Mouse (Mus musculus) brown adipose tissue, adult 24 weeks (tissue): Measurements from ENCODE around the gene Mrpl55. TPM values are rescaled to one million over a fixed set of nuclear protein-coding genes. Genes with fewer than 3 reads are reported as not detected.
A peak's percentile ranks its signal among the peaks of the same experiment; 100 is the strongest.

ENCODE experiments used
- H3K27ac ChIP-seq: fragments of 200-500 bp; replicated peaks from 2 replicates; pipeline ENCODE4 v1.5.1; 2012; ENCODE audit warnings: low read depth, mild to moderate bottlenecking, low read length
- H3K4me1 ChIP-seq: fragments of 200-500 bp; 2 replicates; pipeline ENCODE4 v1.6.1; 2012; ENCODE audit warnings: low read length, mixed read lengths; ENCODE audit not compliant: control insufficient read depth, insufficient read depth, insufficient read length
- H3K4me3 ChIP-seq: fragments of 200-500 bp; 2 replicates; pipeline ENCODE4 v1.5.1; 2012; ENCODE audit warnings: low read depth, mild to moderate bottlenecking, low read length, moderate library complexity; ENCODE audit not compliant: insufficient read depth
- polyA plus RNA-seq: library from polyadenylated mRNA; stranded (reverse); fragments of >200 nt; gene quantifications from 2 replicates; pipeline ENCODE4 v1.2.4, GENCODE M21; 2012; ENCODE audit not compliant: missing spikeins, insufficient read depth, insufficient read length

Mrpl55 gene
- polyA plus RNA-seq, 1 experiment = 118 TPM

GRCm38 (mm10) chr11:59176475-59176874 lies 25.8 kb upstream of the Mrpl55 start:
- H3K27ac ChIP-seq = no peak overlapping the region
- no peaks in the 10 kb centered on the region for H3K4me1 ChIP-seq
- H3K4me3 ChIP-seq = no peak overlapping the region

GRCm38 (mm10) chr11:59176921-59177320 lies 25.4 kb upstream of the Mrpl55 start:
- no peak overlapping the region for H3K27ac ChIP-seq
- no peaks in the 10 kb centered on the region for H3K4me1 ChIP-seq
- no peak overlapping the region for H3K4me3 ChIP-seq

- H3K4me3 ChIP-seq = no peak within 1 kb of the TSS
- no peaks in the 10 kb centered on the region; the same call in 1 of the 2 replicates for H3K4me1 ChIP-seq
- no peak within 1 kb of the TSS for H3K27ac ChIP-seq
These were observed 19.4 kb upstream of the Mrpl55 start, which contains the start of gene Gjc2 for GRCm38 (mm10) chr11:59182864-59183331. Gjc2 (minus strand) TSS chr11:59183213.

- Histone ChIP-seq H3K27ac (no peak overlapping the region), H3K4me3 (no peak overlapping the region), H3K4me1 (no peaks in the 10 kb centered on the region; the same call in 1 of the 2 replicates)
These were observed 18.5 kb upstream of the Mrpl55 start for GRCm38 (mm10) chr11:59183821-59184220.

- Histone ChIP-seq H3K4me1 (no peaks in the 10 kb centered on the region; the same call in 1 of the 2 replicates), H3K27ac (no peak overlapping the region), H3K4me3 (no peak overlapping the region)
These were observed 16.8 kb upstream of the Mrpl55 start for GRCm38 (mm10) chr11:59185490-59185889.

GRCm38 (mm10) chr11:59187706-59188105 lies 14.6 kb upstream of the Mrpl55 start:
- no peaks in the 10 kb centered on the region; the same call in none of the 2 replicates for H3K4me1 ChIP-seq
- no peak overlapping the region for H3K4me3 ChIP-seq
- H3K27ac ChIP-seq = no peak overlapping the region

- peak overlapping the region; percentile 91 for H3K4me3 ChIP-seq
- peak overlapping the region; percentile 84 for H3K27ac ChIP-seq
- H3K4me1 ChIP-seq = no peaks in the 10 kb centered on the region; the same call in 1 of the 2 replicates
These were observed 10.8 kb upstream of the Mrpl55 start for GRCm38 (mm10) chr11:59191231-59192058.

GRCm38 (mm10) chr11:59192059-59192386 lies 10.3 kb upstream of the Mrpl55 start, which contains the start of gene Guk1:
Guk1 (minus strand) TSS chr11:59192212.
- Histone ChIP-seq H3K4me1 (no peaks in the 10 kb centered on the region; the same call in 1 of the 2 replicates), H3K4me3 (peak within 1 kb of the TSS; percentile 91)

GRCm38 (mm10) chr11:59196230-59196629 lies 6.1 kb upstream of the Mrpl55 start:
- peaks cover 1% of the 10 kb centered on the region; the same call in 1 of the 2 replicates for H3K4me1 ChIP-seq
- H3K27ac ChIP-seq = no peak overlapping the region
- H3K4me3 ChIP-seq = no peak overlapping the region

More at GRCm38 (mm10) chr11:59192059-59192386, 10.3 kb upstream of the Mrpl55 start, which contains the start of gene Guk1:
- peak within 1 kb of the TSS; percentile 84 for H3K27ac ChIP-seq

GRCm38 (mm10) chr11:59201216-59202002 lies 877 bp upstream of the Mrpl55 start:
- Histone ChIP-seq H3K4me3 (peak overlapping the region; percentile 86), H3K4me1 (peaks cover 5% of the 10 kb centered on the region; the same call in 1 of the 2 replicates), H3K27ac (peak overlapping the region; percentile 53)

GRCm38 (mm10) chr11:59208153-59208831 lies 6.0 kb downstream of the Mrpl55 start, which contains the start of gene 2310033P09Rik:
2310033P09Rik (plus strand) TSS chr11:59208321.
- Histone ChIP-seq H3K4me1 (no peaks in the 10 kb centered on the region), H3K4me3 (peak within 1 kb of the TSS; percentile 77), H3K27ac (peak within 1 kb of the TSS; percentile 93)

- 0 out of 2 replicates have a peak, but pooled peaks cover under 1% of the 10 kb centered on the region for H3K4me1 ChIP-seq
- peak overlapping the region; percentile 18; the same call in 1 of the 2 replicates for H3K27ac ChIP-seq
- peak overlapping the region; percentile 77 for H3K4me3 ChIP-seq
These were observed 6.7 kb downstream of the Mrpl55 start for GRCm38 (mm10) chr11:59209003-59209441.

GRCm38 (mm10) chr11:59209580-59209979 lies 7.3 kb downstream of the Mrpl55 start:
- Histone ChIP-seq H3K4me1 (0 out of 2 replicates have a peak, but pooled peaks cover 2% of the 10 kb centered on the region), H3K27ac (no peak overlapping the region), H3K4me3 (peak overlapping the region; percentile 77; the same call in 1 of the 2 replicates)

GRCm38 (mm10) chr11:59210020-59210419 lies 7.7 kb downstream of the Mrpl55 start:
- Histone ChIP-seq H3K4me3 (no peak overlapping the region), H3K4me1 (peaks cover 2% of the 10 kb centered on the region; the same call in 1 of the 2 replicates), H3K27ac (no peak overlapping the region)
